Mouse (Mus musculus): Measurements from ENCODE around the gene Crygb.
"Not testable (repeated sequence)": the region's sequence is repeated elsewhere in the genome, so short reads cannot be mapped to it uniquely, and the experiment has no call there.

Crygb gene

GRCm38 (mm10) chr1:65067842-65068241, 14.2 kb downstream of the Crygb start:
- CTCF ChIA-PET: no interaction called here

- CTCF ChIA-PET: no interaction called here
Measured at GRCm38 (mm10) chr1:65064201-65064600, 17.9 kb downstream of the Crygb start.

GRCm38 (mm10) chr1:65063352-65063751, 18.7 kb downstream of the Crygb start, which contains the start of gene Crygd:
TSS of gene Crygd (minus strand) at chr1:65063452.
- CTCF ChIA-PET: no interaction called here

GRCm38 (mm10) chr1:65052140-65052539, 29.9 kb downstream of the Crygb start:
- CTCF ChIA-PET: no interaction called here

- CTCF ChIA-PET: no interaction called here
Measured at GRCm38 (mm10) chr1:65051696-65052095, 30.4 kb downstream of the Crygb start.

GRCm38 (mm10) chr1:65050952-65051351, 31.1 kb downstream of the Crygb start, which contains the start of gene Cryge:
TSS of gene Cryge (minus strand) at chr1:65051149.
- CTCF ChIA-PET: not testable (repeated sequence)

- CTCF ChIA-PET: no interaction called here
Measured at GRCm38 (mm10) chr1:65048781-65049180, 33.3 kb downstream of the Crygb start.

GRCm38 (mm10) chr1:65046401-65047109, 35.5 kb downstream of the Crygb start:
- CTCF ChIA-PET: no interaction called here

GRCm38 (mm10) chr1:65043433-65043832, 38.7 kb downstream of the Crygb start:
- CTCF ChIA-PET: no interaction called here

GRCm38 (mm10) chr1:65041837-65042236, 40.3 kb downstream of the Crygb start:
- CTCF ChIA-PET: no interaction called here

GRCm38 (mm10) chr1:65040806-65041205, 41.3 kb downstream of the Crygb start:
- CTCF ChIA-PET: no interaction called here

GRCm38 (mm10) chr1:65039679-65040078, 42.4 kb downstream of the Crygb start:
- CTCF ChIA-PET: no interaction called here

GRCm38 (mm10) chr1:65037542-65037941, 44.5 kb downstream of the Crygb start:
- CTCF ChIA-PET: no interaction called here

GRCm38 (mm10) chr1:65035513-65035912, 46.6 kb downstream of the Crygb start:
- CTCF ChIA-PET: no interaction called here

- CTCF ChIA-PET: interaction anchor here (0.7 kb wide), 1 partner anchor 32 kb away, joined by 3 read pairs; no protein-coding TSS in a partner anchor
Measured at GRCm38 (mm10) chr1:65032641-65033040, 49.4 kb downstream of the Crygb start, which contains the start of gene Akr1cl. TSS of gene Akr1cl (minus strand) at chr1:65032759.

Data from spleen, embryonic (tissue).